Mouse (Mus musculus) macrophage (primary cell): ENCODE data around the gene Ttll5. TPM values are rescaled to one million over a fixed set of nuclear protein-coding genes. Genes with fewer than 3 reads are reported as not detected.
A peak's percentile ranks its signal among the peaks of the same experiment; 100 is the strongest.

Experiments used
- H3K27ac ChIP-seq: fragments of 350-480 bp; formaldehyde crosslinking; 2 replicates; pipeline ENCODE4 v1.9.0; 2021
- H3K36me3 ChIP-seq: fragments of 350-480 bp; formaldehyde crosslinking; 2 replicates; pipeline ENCODE4 v1.9.0; 2021; ENCODE audit errors: inconsistent target
- H3K4me3 ChIP-seq: fragments of 350-480 bp; formaldehyde crosslinking; 2 replicates; pipeline ENCODE4 v1.9.0; 2021; ENCODE audit errors: inconsistent target
- H3K79me2 ChIP-seq: fragments of 350-480 bp; formaldehyde crosslinking; 2 replicates; pipeline ENCODE4 v1.9.0; 2021; ENCODE audit errors: inconsistent target
- WGBS: methylation state at CpG from one replicate; pipeline ENCODE4 v1.1.7; 2026; ENCODE audit warnings: inconsistent platforms; ENCODE audit not compliant: missing documents; 5-methylcytosine and 5-hydroxymethylcytosine counted together
- polyA plus RNA-seq: library from polyadenylated mRNA; stranded (reverse); fragments of 250-400 nt; gene quantifications from 3 replicates; pipeline ENCODE4 v1.2.4, GENCODE M21; 2018; ENCODE audit warnings: inconsistent platforms

Gene Ttll5
- polyA plus RNA-seq, 1 experiment from 2014 or later: 6.7 TPM

GRCm38 (mm10) chr12:85859511-85860189, 35.2 kb downstream of the Ttll5 start:
- 98% methylated on average over 3 of the region's 3 CpGs for WGBS

GRCm38 (mm10) chr12:85862514-85862913, 38.1 kb downstream of the Ttll5 start:
- Histone ChIP-seq H3K36me3 (no peaks in the 10 kb centered on the region), H3K4me3 (no peak overlapping the region), H3K79me2 (no peaks in the 10 kb centered on the region), H3K27ac (no peak overlapping the region)
- 74% methylated on average over 2 of the region's 2 CpGs for WGBS

More at GRCm38 (mm10) chr12:85859511-85860189, 35.2 kb downstream of the Ttll5 start:
- Histone ChIP-seq H3K79me2 (no peaks in the 10 kb centered on the region), H3K27ac (no peak overlapping the region), H3K4me3 (no peak overlapping the region), H3K36me3 (no peaks in the 10 kb centered on the region)

- no peaks in the 10 kb centered on the region for H3K79me2 ChIP-seq
- H3K4me3 ChIP-seq: no peak overlapping the region
- H3K27ac ChIP-seq: no peak overlapping the region
- 95% methylated on average over 3 of the region's 3 CpGs for WGBS
- H3K36me3 ChIP-seq: no peaks in the 10 kb centered on the region
Observed at GRCm38 (mm10) chr12:85865526-85865925, 41.1 kb downstream of the Ttll5 start.

- 89% methylated on average over 4 of the region's 4 CpGs for WGBS
- H3K79me2 ChIP-seq: no peaks in the 10 kb centered on the region
- H3K36me3 ChIP-seq: no peaks in the 10 kb centered on the region
- no peak overlapping the region for H3K4me3 ChIP-seq
- no peak overlapping the region for H3K27ac ChIP-seq
Observed at GRCm38 (mm10) chr12:85866624-85867023, 42.2 kb downstream of the Ttll5 start.

GRCm38 (mm10) chr12:85867125-85867524, 42.7 kb downstream of the Ttll5 start:
- no peak overlapping the region for H3K4me3 ChIP-seq
- H3K79me2 ChIP-seq: no peaks in the 10 kb centered on the region
- H3K27ac ChIP-seq: no peak overlapping the region
- H3K36me3 ChIP-seq: no peaks in the 10 kb centered on the region

- Histone ChIP-seq H3K79me2 (no peaks in the 10 kb centered on the region), H3K27ac (no peak overlapping the region), H3K36me3 (no peaks in the 10 kb centered on the region), H3K4me3 (no peak overlapping the region)
- 96% methylated on average over 6 of the region's 6 CpGs for WGBS
Observed at GRCm38 (mm10) chr12:85869423-85869822, 45.0 kb downstream of the Ttll5 start.

- Histone ChIP-seq H3K36me3 (no peaks in the 10 kb centered on the region), H3K79me2 (no peaks in the 10 kb centered on the region)
Observed at GRCm38 (mm10) chr12:85879631-85880314, 55.3 kb downstream of the Ttll5 start.

GRCm38 (mm10) chr12:85885024-85885423, 60.6 kb downstream of the Ttll5 start:
- H3K36me3 ChIP-seq: no peaks in the 10 kb centered on the region
- no peak overlapping the region for H3K27ac ChIP-seq
- H3K79me2 ChIP-seq: no peaks in the 10 kb centered on the region
- 70% methylated on average over 3 of the region's 3 CpGs for WGBS
- no peak overlapping the region for H3K4me3 ChIP-seq

More at GRCm38 (mm10) chr12:85879631-85880314, 55.3 kb downstream of the Ttll5 start:
- no peak overlapping the region for H3K4me3 ChIP-seq
- H3K27ac ChIP-seq: no peak overlapping the region
- 89% methylated on average over 8 of the region's 8 CpGs for WGBS

GRCm38 (mm10) chr12:85890054-85890453, 65.6 kb downstream of the Ttll5 start:
- Histone ChIP-seq H3K79me2 (no peaks in the 10 kb centered on the region), H3K36me3 (no peaks in the 10 kb centered on the region), H3K4me3 (no peak overlapping the region), H3K27ac (no peak overlapping the region)
- 100% methylated on average over 4 of the region's 4 CpGs for WGBS

GRCm38 (mm10) chr12:85903986-85904385, 79.5 kb downstream of the Ttll5 start:
- Histone ChIP-seq H3K36me3 (no peaks in the 10 kb centered on the region), H3K79me2 (no peaks in the 10 kb centered on the region), H3K4me3 (no peak overlapping the region), H3K27ac (no peak overlapping the region)
- WGBS: 79% methylated on average over 6 of the region's 6 CpGs

- Histone ChIP-seq H3K79me2 (no peaks in the 10 kb centered on the region), H3K4me3 (no peak overlapping the region), H3K36me3 (no peaks in the 10 kb centered on the region), H3K27ac (no peak overlapping the region)
- 90% methylated on average over 2 of the region's 2 CpGs for WGBS
Observed at GRCm38 (mm10) chr12:85905666-85906065, 81.2 kb downstream of the Ttll5 start.

- H3K79me2 ChIP-seq: no peaks in the 10 kb centered on the region
- 98% methylated on average over 3 of the region's 3 CpGs for WGBS
- no peak overlapping the region for H3K4me3 ChIP-seq
- H3K27ac ChIP-seq: no peak overlapping the region
- H3K36me3 ChIP-seq: no peaks in the 10 kb centered on the region
Observed at GRCm38 (mm10) chr12:85907896-85908295, 83.4 kb downstream of the Ttll5 start.

- no peak overlapping the region for H3K27ac ChIP-seq
- no peak overlapping the region for H3K4me3 ChIP-seq
- no peaks in the 10 kb centered on the region for H3K36me3 ChIP-seq
- H3K79me2 ChIP-seq: no peaks in the 10 kb centered on the region
- WGBS: 88% methylated on average over 6 of the region's 6 CpGs
Observed at GRCm38 (mm10) chr12:85910811-85911210, 86.4 kb downstream of the Ttll5 start.

GRCm38 (mm10) chr12:85912712-85913504, 88.4 kb downstream of the Ttll5 start:
- peak overlapping the region; percentile 27; the same call in 1 of the 2 replicates for H3K27ac ChIP-seq
- WGBS: 24% methylated on average over 13 of the region's 13 CpGs
- no peaks in the 10 kb centered on the region for H3K36me3 ChIP-seq
- H3K79me2 ChIP-seq: no peaks in the 10 kb centered on the region
- H3K4me3 ChIP-seq: peak overlapping the region; percentile 3; the same call in 1 of the 2 replicates

GRCm38 (mm10) chr12:85926897-85927296, 102.4 kb downstream of the Ttll5 start:
- no peak overlapping the region for H3K27ac ChIP-seq

More at GRCm38 (mm10) chr12:85926897-85927296, 102.4 kb downstream of the Ttll5 start:
- no peaks in the 10 kb centered on the region for H3K36me3 ChIP-seq
- WGBS: 97% methylated on average over 4 of the region's 4 CpGs
- no peak overlapping the region for H3K4me3 ChIP-seq
- no peaks in the 10 kb centered on the region for H3K79me2 ChIP-seq
